Mouse (Mus musculus) embryonic facial prominence, embryonic 13.5 days (tissue): ENCODE measurements around the gene 4933411K16Rik. TPM values are rescaled to one million over a fixed set of nuclear protein-coding genes. Genes with fewer than 3 reads are reported as not detected.

Source experiments
- ATAC-seq: fragments of 200-750 bp; cut with Nextera tagmentation; 2 replicates; pipeline ENCODE4 v1.8.0; 2017; ENCODE audit warnings: low read depth; ENCODE audit not compliant: insufficient number of reproducible peaks, insufficient read depth, low FRiP score, low TSS enrichment
- H3K27ac ChIP-seq: fragments of 300-500 bp; sonication (generic); 2 replicates; pipeline ENCODE4 v1.5.1; 2015; ENCODE audit warnings: moderate library complexity, mild to moderate bottlenecking, inconsistent platforms
- H3K27me3 ChIP-seq: fragments of 300-500 bp; sonication (generic); 2 replicates; pipeline ENCODE4 v1.6.1; 2015; ENCODE audit warnings: mild to moderate bottlenecking, inconsistent platforms
- H3K36me3 ChIP-seq: fragments of 300-500 bp; sonication (generic); 2 replicates; pipeline ENCODE4 v1.6.1; 2015; ENCODE audit warnings: mild to moderate bottlenecking, inconsistent platforms
- H3K4me1 ChIP-seq: fragments of 300-500 bp; sonication (generic); 2 replicates; pipeline ENCODE4 v1.6.1; 2015; ENCODE audit warnings: inconsistent platforms
- H3K4me2 ChIP-seq: fragments of 300-500 bp; sonication (generic); 2 replicates; pipeline ENCODE4 v1.6.1; 2015; ENCODE audit warnings: moderate library complexity, mild to moderate bottlenecking, inconsistent platforms
- H3K4me3 ChIP-seq: fragments of 300-500 bp; sonication (generic); 2 replicates; pipeline ENCODE4 v1.5.1; 2015; ENCODE audit warnings: mild to moderate bottlenecking, inconsistent platforms
- H3K9ac ChIP-seq: fragments of 300-500 bp; sonication (generic); 2 replicates; pipeline ENCODE4 v1.6.1; 2015; ENCODE audit warnings: mild to moderate bottlenecking, inconsistent platforms
- H3K9me3 ChIP-seq: fragments of 300-500 bp; sonication (generic); 2 replicates; pipeline ENCODE4 v1.6.1; 2016; ENCODE audit warnings: inconsistent platforms
- WGBS: fragments of 180-500 bp; shearing (Covaris S2); methylation state at CpG from one replicate; pipeline ENCODE4 v1.1.7; 2015; ENCODE audit warnings: mixed read lengths; 5-methylcytosine and 5-hydroxymethylcytosine counted together
- polyA plus RNA-seq: library from polyadenylated mRNA; unstranded; fragments of >200 nt; fragmentation: Nextera tagmentation; extraction: Ambion mirVana; gene quantifications from 2 replicates; pipeline ENCODE4 v1.2.1, GENCODE M21; 2015

4933411K16Rik gene
- polyA plus RNA-seq, 1 experiment from 2014 or later, result not detected

DNA sequence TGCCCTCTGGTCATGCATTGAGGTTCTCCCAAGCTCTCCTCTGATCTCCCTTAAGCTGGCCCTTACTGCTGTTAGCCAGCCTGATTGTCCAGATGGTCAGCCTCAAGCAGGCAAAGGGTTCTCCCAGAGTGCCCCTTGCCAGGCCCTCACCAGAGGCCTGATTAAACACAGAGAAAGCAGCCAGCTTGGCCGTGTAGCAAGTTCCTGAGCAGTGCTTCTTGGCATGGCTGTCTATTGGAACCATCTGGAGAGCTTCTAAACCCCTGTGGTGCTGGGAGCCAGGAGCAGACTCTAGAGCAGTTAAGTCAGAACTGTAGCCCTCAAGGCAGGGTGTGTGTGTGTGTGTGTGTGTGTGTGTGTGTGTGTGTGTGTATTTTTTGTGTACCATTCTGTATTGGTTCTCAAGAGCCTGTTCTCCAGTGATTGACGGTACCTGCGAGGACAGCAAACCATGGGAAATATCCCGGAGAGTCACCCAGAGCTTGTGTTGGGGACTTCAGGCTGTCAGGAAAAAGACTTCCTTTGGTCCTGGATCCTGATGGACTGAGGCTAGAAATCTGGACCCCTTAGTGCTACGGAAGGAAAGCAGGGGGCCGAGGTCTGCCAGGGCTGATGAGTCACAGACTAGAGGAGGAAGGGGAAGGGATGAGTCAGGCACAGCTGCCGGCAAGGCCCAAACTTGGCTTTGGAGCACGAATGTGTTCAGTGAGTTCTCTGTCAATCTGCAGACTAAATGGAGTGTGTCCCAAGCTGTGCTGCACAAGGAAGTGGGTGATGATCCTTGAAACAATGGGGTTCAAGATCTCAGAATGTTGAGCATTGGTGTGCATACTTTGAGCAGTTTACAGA is 34.4 kb upstream of the 4933411K16Rik start:
- no peaks in the 10 kb centered on the region for H3K27me3 ChIP-seq
- 0 out of 2 replicates have a peak overlapping the region, but pooled peaks have one; percentile 36 for H3K9ac ChIP-seq
- H3K4me3 ChIP-seq, result no peak overlapping the region
- 55% methylated on average over 8 of the region's 8 CpGs for WGBS
- no peak for ATAC-seq
- peaks cover 67% of the 10 kb centered on the region for H3K4me1 ChIP-seq
- 0 out of 2 replicates have a peak overlapping the region, but pooled peaks have one; percentile 1 for H3K4me2 ChIP-seq
- H3K36me3 ChIP-seq, result no peaks in the 10 kb centered on the region
- no peaks in the 10 kb centered on the region for H3K9me3 ChIP-seq
- H3K27ac ChIP-seq, result peak overlapping the region; percentile 76

DNA sequence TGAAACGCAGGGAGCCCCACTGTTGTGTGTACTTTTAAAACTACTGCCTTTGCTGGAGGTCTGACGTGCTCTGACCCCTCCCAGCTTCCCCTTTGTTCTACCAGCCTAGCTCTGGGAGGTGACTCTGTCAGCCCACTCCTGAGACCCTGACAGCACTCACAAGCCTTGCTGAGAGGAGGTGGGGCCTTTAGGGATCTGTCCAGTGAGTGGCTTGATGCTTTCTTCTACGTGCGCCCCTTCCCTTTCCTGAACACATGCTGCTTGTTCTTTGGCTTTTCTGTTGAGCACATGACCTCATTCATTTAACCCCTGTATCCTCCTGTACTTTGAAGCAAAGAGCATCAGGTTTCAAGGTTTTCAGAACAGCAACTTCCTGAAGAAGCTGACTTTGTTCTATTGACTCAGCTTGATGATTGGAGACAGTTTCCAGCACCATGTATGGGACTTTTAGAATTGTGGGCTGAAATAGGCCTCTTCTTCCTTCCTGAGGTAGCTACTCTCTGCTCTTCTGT is 33.0 kb upstream of the 4933411K16Rik start:
- peaks cover 68% of the 10 kb centered on the region for H3K4me1 ChIP-seq
- no peaks in the 10 kb centered on the region for H3K9me3 ChIP-seq
- 31% methylated on average over 4 of the region's 4 CpGs for WGBS
- H3K27ac ChIP-seq, result peak overlapping the region; percentile 76
- H3K4me2 ChIP-seq, result no peak overlapping the region
- H3K36me3 ChIP-seq, result no peaks in the 10 kb centered on the region
- H3K27me3 ChIP-seq, result no peaks in the 10 kb centered on the region
- H3K4me3 ChIP-seq, result no peak overlapping the region
- H3K9ac ChIP-seq, result no peak overlapping the region
- no peak for ATAC-seq

DNA sequence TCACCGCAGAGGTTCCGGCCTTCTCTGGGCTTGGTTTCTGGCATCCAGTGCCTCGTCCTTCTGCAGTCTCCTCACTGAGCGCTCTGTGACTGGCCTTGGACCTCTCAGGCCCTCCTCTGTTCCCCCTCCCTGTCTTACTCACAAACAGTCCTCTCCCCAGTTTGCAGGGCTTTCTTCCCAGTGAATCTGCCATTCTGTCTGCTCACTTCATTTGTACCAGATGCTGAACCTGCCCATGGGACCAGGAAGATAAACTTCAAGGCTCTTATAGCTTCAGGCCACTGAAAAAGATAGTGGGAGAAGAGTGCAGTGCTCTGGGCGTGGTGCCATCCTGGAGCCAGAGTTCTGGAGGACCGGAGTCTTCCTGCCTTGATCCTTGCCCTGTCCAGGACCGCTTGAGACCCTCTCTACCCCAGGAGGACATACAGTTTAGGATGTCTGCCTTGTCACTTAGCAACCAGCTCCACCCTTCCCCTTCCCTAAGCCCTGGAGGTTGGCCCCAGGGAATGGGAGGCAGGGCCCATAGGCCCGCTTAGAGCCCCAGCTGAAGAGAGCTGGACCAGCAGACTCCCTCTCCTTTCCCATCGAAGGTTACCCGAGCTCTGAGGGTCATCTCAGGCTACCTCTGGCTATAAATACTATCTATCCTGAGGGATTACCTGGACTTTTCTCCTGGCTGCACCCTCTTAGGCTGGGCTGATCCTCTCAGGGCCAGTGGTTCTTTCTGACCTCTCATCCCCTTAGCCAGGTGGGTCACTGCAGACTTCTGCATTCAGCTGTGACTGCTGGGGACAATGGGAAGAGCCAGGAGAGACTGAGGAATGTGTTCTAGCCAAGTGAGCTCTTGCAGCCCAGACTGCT is 30.1 kb upstream of the 4933411K16Rik start:
- H3K27me3 ChIP-seq, result no peaks in the 10 kb centered on the region
- peak overlapping the region; percentile 55 for H3K27ac ChIP-seq
- no peak overlapping the region for H3K4me2 ChIP-seq
- peaks cover 51% of the 10 kb centered on the region for H3K4me1 ChIP-seq
- no peaks in the 10 kb centered on the region for H3K36me3 ChIP-seq
- 58% methylated on average over 10 of the region's 10 CpGs for WGBS
- H3K4me3 ChIP-seq, result no peak overlapping the region
- no peaks in the 10 kb centered on the region for H3K9me3 ChIP-seq
- H3K9ac ChIP-seq, result no peak overlapping the region
- ATAC-seq, result no peak

DNA sequence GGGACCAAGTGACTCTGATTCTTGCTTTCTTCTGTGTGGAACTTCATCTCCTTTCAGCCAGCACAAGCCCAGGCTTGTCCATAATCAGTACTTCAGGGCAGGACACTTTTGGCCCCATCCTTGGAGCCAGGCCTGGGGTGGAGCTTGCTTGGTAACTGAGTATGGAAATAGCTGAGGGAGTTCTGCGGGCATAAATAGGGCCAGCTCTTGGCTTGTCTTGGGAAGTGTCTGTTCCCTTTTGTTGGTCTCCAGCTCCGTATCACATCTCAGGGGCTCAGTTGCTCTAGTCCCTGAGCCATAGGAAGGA is 29.6 kb upstream of the 4933411K16Rik start:
- Histone ChIP-seq H3K4me2 (no peak overlapping the region), H3K9ac (no peak overlapping the region), H3K4me3 (no peak overlapping the region), H3K27ac (peak overlapping the region; percentile 55; the same call in 1 of the 2 replicates), H3K36me3 (no peaks in the 10 kb centered on the region), H3K4me1 (peaks cover 45% of the 10 kb centered on the region), H3K9me3 (no peaks in the 10 kb centered on the region), H3K27me3 (no peaks in the 10 kb centered on the region)
- WGBS, result 69% methylated on average over 2 of the region's 2 CpGs
- ATAC-seq, result no peak

DNA sequence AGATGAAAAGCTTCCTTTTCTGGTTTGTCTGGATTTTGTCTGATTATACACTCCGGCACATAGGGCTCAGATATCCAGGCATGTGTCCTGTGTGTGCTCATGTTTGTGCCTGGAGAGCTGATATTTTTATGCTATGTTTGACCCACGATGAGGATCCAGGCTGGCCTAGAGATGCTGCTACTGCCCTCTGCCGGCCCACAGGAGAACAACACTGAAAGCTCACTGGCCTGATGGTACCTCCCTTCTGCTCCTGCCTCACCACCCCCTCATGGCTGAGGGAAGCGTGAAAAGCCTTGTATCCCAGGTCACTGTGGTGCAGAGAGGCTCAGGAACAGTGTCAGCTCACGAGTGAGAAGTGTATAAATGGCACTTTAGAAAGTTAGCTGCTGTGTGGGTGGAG is 25.9 kb upstream of the 4933411K16Rik start:
- no peak for ATAC-seq
- no peak overlapping the region for H3K4me3 ChIP-seq
- H3K9me3 ChIP-seq, result no peaks in the 10 kb centered on the region
- H3K27ac ChIP-seq, result no peak overlapping the region
- no peak overlapping the region for H3K9ac ChIP-seq
- no peak overlapping the region for H3K4me2 ChIP-seq
- 3% methylated on average over 5 of the region's 5 CpGs for WGBS
- H3K4me1 ChIP-seq, result peaks cover 21% of the 10 kb centered on the region
- no peaks in the 10 kb centered on the region for H3K27me3 ChIP-seq
- H3K36me3 ChIP-seq, result no peaks in the 10 kb centered on the region

DNA sequence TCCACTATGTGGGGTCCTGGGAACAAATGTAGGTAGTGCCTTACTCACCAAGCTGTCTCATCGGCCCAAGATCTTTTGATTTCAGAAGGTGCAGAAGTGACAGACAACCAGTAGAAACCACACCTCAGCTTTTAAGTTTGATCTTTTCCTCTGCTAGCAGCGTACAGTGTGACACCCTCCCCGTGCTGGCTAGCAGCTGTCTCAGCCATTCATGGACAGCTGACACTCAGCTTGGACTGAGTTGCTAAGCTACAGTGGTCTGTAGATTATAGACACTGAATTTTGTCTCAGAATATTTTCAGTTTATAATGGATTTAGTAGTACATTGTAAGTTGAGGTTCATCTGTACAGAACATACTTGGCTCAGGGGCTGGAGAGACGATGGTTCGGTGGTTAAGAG is 20.9 kb upstream of the 4933411K16Rik start:
- 80% methylated on average over 5 of the region's 5 CpGs for WGBS
- H3K27ac ChIP-seq, result no peak overlapping the region

DNA sequence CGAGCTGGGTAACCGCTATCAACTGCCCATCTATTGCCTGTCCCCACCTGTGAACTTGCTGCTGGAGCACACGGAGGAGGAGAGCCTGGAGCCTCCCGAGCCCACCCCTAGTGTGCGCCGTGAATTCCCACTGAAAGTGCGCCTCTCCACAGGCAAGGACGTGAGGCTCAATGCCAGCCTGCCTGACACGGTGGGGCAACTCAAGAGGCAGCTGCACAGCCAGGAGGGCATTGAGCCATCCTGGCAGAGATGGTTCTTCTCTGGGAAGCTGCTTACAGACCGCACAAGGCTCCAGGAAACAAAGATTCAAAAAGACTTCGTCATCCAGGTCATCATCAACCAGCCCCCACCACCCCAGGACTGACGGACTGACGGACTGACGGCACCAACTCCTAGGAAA is 18.4 kb upstream of the 4933411K16Rik start:
- peaks cover 19% of the 10 kb centered on the region for H3K36me3 ChIP-seq
- no peaks in the 10 kb centered on the region for H3K27me3 ChIP-seq
- peak overlapping the region; percentile 49 for H3K9ac ChIP-seq
- ATAC-seq, result no peak
- H3K4me1 ChIP-seq, result peaks cover 24% of the 10 kb centered on the region
- 82% methylated on average over 14 of the region's 14 CpGs for WGBS
- no peak overlapping the region for H3K4me3 ChIP-seq
- no peaks in the 10 kb centered on the region for H3K9me3 ChIP-seq
- peak overlapping the region; percentile 80 for H3K27ac ChIP-seq
- H3K4me2 ChIP-seq, result no peak overlapping the region

More for the DNA sequence above, 20.9 kb upstream of the 4933411K16Rik start:
- ATAC-seq, result no peak
- Histone ChIP-seq H3K4me2 (no peak overlapping the region), H3K27me3 (no peaks in the 10 kb centered on the region), H3K9ac (no peak overlapping the region), H3K4me1 (peaks cover 28% of the 10 kb centered on the region), H3K36me3 (peaks cover 19% of the 10 kb centered on the region), H3K4me3 (no peak overlapping the region), H3K9me3 (no peaks in the 10 kb centered on the region)

DNA sequence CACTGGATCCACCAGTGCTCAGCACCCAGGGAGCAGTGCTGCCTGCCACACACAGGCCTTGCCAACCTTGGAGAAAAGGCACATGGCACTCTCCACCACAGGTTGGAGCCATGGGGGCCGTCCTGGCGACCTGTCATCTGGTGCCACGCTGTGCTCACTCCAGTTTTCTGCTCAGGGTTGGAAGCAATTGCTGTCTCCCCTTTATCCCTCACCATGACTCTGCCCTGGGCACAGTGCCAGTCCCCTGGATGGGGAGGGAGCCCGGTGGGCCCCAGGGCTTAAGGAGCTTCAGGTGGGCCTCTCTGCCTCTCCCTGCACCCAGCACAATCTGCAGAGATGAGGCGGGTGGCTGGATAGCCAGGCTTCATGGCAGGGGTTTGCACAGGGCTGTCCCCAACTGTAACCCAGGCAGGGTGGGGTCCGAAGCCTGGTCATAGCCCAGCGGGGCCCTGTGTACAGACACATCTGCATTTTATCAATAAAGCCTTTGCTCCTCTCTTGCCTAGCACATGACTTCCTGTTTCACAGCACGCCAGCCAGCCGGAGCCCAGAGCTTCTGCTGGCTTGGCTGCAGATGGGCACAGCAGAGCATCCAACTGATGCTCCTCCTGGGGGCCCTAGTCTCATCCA is 17.8 kb upstream of the 4933411K16Rik start:
- peak overlapping the region; percentile 80 for H3K27ac ChIP-seq
- 37% methylated on average over 9 of the region's 9 CpGs for WGBS
- H3K9ac ChIP-seq, result peak overlapping the region; percentile 49
- H3K4me3 ChIP-seq, result no peak overlapping the region
- H3K27me3 ChIP-seq, result no peaks in the 10 kb centered on the region
- H3K36me3 ChIP-seq, result peaks cover 19% of the 10 kb centered on the region
- no peak overlapping the region; the same call in 1 of the 2 replicates for H3K4me2 ChIP-seq
- H3K4me1 ChIP-seq, result peaks cover 24% of the 10 kb centered on the region
- peak; percentile 35; the same call in 1 of the 2 replicates for ATAC-seq
- H3K9me3 ChIP-seq, result no peaks in the 10 kb centered on the region

DNA sequence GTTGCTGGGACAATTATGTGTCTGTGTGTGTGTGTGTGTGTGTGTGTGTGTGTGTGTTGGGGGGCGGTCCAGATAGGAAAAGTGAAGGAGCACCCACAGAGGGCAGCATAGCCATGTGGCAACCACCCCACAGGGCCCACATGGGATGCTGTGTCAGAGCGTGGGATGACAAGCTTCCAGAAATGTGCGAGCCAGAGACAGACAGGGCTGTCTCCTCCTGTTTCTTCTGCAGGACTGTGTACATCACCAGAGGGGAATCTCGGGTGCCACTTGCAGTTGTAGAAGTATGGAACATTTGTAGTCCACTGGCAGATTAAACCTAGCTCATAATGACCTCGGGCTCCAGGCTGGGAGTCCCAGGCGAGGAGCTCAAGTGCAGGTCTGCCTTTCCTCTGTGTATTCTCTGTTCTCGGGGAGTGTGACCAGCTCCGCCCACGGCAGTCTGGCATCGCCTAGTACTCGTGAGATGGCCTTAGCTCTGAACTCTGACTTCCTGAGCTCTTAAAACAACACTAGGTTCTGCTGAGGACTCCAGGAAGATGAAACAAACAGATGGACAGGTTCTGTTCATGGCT is 17.1 kb upstream of the 4933411K16Rik start:
- Histone ChIP-seq H3K36me3 (peaks cover 19% of the 10 kb centered on the region), H3K4me1 (peaks cover 24% of the 10 kb centered on the region), H3K4me2 (peak overlapping the region; percentile 24), H3K4me3 (no peak overlapping the region), H3K27me3 (peaks cover 3% of the 10 kb centered on the region), H3K27ac (peak overlapping the region; percentile 80), H3K9me3 (no peaks in the 10 kb centered on the region), H3K9ac (0 out of 2 replicates have a peak overlapping the region, but pooled peaks have one; percentile 27)
- 47% methylated on average over 11 of the region's 11 CpGs for WGBS
- 0 out of 2 replicates have a peak, but pooled peaks have one; percentile 3 for ATAC-seq

DNA sequence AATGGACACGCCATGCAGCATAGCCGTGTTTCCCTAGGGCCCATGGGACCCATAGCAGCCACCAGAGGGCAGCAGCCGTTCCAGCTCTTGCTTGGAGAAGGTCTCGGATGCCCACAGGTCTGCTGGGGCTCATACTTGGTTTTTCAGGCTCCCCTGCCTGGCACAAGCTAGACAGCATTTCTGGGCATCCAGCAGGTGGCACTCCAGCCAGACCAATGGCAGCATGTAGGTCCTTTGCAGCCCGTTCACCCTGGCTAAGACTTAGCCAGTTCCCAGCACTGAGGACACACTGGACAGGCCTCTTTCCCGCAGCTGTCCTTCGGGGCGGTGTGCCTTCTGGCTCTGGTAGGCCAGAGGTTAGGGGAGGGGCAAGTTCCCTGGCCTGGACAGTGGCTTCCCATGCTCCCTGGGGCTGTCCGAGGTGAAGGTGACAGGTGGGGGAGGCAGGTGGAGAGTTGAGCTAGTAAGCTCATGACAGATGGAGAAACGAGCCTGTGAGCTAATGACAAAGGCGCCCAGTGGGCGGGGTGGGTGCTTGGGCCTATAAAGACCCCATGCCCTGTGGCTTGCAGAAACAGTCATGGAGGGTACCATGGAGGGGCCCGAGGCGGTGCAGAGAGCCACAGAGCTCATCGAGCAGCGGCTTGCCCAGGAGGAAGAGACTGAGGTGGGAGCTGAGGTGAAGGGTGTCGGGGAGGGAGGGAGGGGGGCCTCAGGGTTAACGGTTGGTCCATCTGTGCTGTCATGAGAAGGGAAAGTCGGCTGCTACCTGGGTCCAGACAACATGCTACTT is 16.4 kb upstream of the 4933411K16Rik start, which contains the start of gene Ankrd2:
Ankrd2 (plus strand) TSS at position 545 of the 793 bp plus-strand sequence.
- Histone ChIP-seq H3K4me1 (peaks cover 24% of the 10 kb centered on the region), H3K36me3 (peaks cover 19% of the 10 kb centered on the region), H3K4me3 (no peak within 1 kb of the TSS), H3K9me3 (no peaks in the 10 kb centered on the region), H3K27me3 (peaks cover 6% of the 10 kb centered on the region), H3K9ac (0 out of 2 replicates have a peak within 1 kb of the TSS, but pooled peaks have one; percentile 27), H3K27ac (peak within 1 kb of the TSS; percentile 80), H3K4me2 (peak within 1 kb of the TSS; percentile 24; the same call in 1 of the 2 replicates)
- 66% methylated on average over 19 of the region's 19 CpGs for WGBS
- ATAC-seq, result 0 out of 2 replicates have a peak, but pooled peaks have one; percentile 16
